Mouse (Mus musculus): ENCODE results near the gene Cideb.

- no peak for TF ChIP-seq CEBPB (IDR thresholded peaks at IDR 0.05; ENCODE audit: insufficient read depth, poor library complexity, severe bottlenecking)
- TF ChIP-seq E2F4 (IDR thresholded peaks at IDR 0.05; ENCODE audit: insufficient read depth): no peak
- no peak for TF ChIP-seq MAX (IDR thresholded peaks at IDR 0.05; ENCODE audit: low read depth)
- no peak for TF ChIP-seq POLR2A (IDR thresholded peaks at IDR 0.05; ENCODE audit: insufficient read length, low read depth)
Observed at GRCm38 (mm10) chr14:55788256-55789050, 30.2 kb upstream of the Cideb start, which contains the start of gene Ripk3.
